Mouse (Mus musculus) CD4-positive, CD25-positive, alpha-beta regulatory T cell, adult 2 months (primary cell): Measurements from ENCODE around the gene Hist1h3d.
A peak's percentile ranks its signal among the peaks of the same experiment; 100 is the strongest.
"Not testable (repeated sequence)": the region's sequence is repeated elsewhere in the genome, so short reads cannot be mapped to it uniquely, and the experiment has no call there.

Source experiments
- DNase-seq: peaks from one replicate; pipeline ENCODE4 v3.0.0-alpha.2; 2012; ENCODE audit warnings: low read depth, low spot score

Gene Hist1h3d

GRCm38 (mm10) chr13:23585029-23585441 is 9.5 kb downstream of the Hist1h3d start:
- peak; percentile 84 for DNase-seq

- DNase-seq: peak; percentile 88
Measured at GRCm38 (mm10) chr13:23585442-23586098, 10.0 kb downstream of the Hist1h3d start.

- no peak for DNase-seq
Measured at GRCm38 (mm10) chr13:23586099-23586939, 10.8 kb downstream of the Hist1h3d start.

GRCm38 (mm10) chr13:23586940-23587225 is 11.3 kb downstream of the Hist1h3d start:
- no peak for DNase-seq

GRCm38 (mm10) chr13:23591206-23591605 is 15.6 kb downstream of the Hist1h3d start:
- DNase-seq: no peak

- not testable (repeated sequence) for DNase-seq
Measured at GRCm38 (mm10) chr13:23591886-23592285, 16.3 kb downstream of the Hist1h3d start.

- DNase-seq: no peak
Measured at GRCm38 (mm10) chr13:23592614-23593013, 17.1 kb downstream of the Hist1h3d start.

- DNase-seq: no peak
Measured at GRCm38 (mm10) chr13:23593051-23593770, 17.6 kb downstream of the Hist1h3d start.

- DNase-seq: no peak
Measured at GRCm38 (mm10) chr13:23595185-23595584, 19.6 kb downstream of the Hist1h3d start.

- no peak for DNase-seq
Measured at GRCm38 (mm10) chr13:23595622-23596372, 20.2 kb downstream of the Hist1h3d start.

GRCm38 (mm10) chr13:23597957-23598356 is 22.4 kb downstream of the Hist1h3d start:
- peak; percentile 90 for DNase-seq

GRCm38 (mm10) chr13:23603182-23603699 is 27.7 kb downstream of the Hist1h3d start:
- DNase-seq: no peak

- no peak for DNase-seq
Measured at GRCm38 (mm10) chr13:23604452-23604851, 28.9 kb downstream of the Hist1h3d start.

- DNase-seq: no peak
Measured at GRCm38 (mm10) chr13:23605052-23605451, 29.5 kb downstream of the Hist1h3d start.

GRCm38 (mm10) chr13:23609209-23609608 is 33.6 kb downstream of the Hist1h3d start:
- DNase-seq: no peak

GRCm38 (mm10) chr13:23609844-23610243 is 34.3 kb downstream of the Hist1h3d start:
- DNase-seq: no peak

- DNase-seq: no peak
Measured at GRCm38 (mm10) chr13:23610393-23610792, 34.8 kb downstream of the Hist1h3d start.

- no peak for DNase-seq
Measured at GRCm38 (mm10) chr13:23611638-23612037, 36.1 kb downstream of the Hist1h3d start.

GRCm38 (mm10) chr13:23620056-23620732 is 44.6 kb downstream of the Hist1h3d start:
- peak; percentile 18 for DNase-seq

- DNase-seq: peak; percentile 92
Measured at GRCm38 (mm10) chr13:23620733-23621531, 45.4 kb downstream of the Hist1h3d start, which contains the start of gene Hist1h2be. Gene Hist1h2be (minus strand): TSS chr13:23621124.
